ENCODE assay signal across 1 mouse cellular context in genomic region chr8:84687003-84687704, GRCm38 (mm10).
TF ChIP-seq lines count a peak whose summit lies in the region.

No protein-coding gene starts in this region.

TF ChIP-seq in CH12.LX, 34 proteins besides CTCF, POLR2A, EP300 and RAD21:
- TF ChIP-seq JUND (conservative IDR thresholded peaks at IDR 0.05; ENCODE audit: low read depth, low read length) (no peak), PAX5 (IDR thresholded peaks at IDR 0.05; ENCODE audit: low read length) (no peak), ZMIZ1 (IDR thresholded peaks at IDR 0.05; ENCODE audit: low read depth, low read length) (no peak), MEF2A (IDR thresholded peaks at IDR 0.05; ENCODE audit: borderline replicate concordance, low read depth, low read length) (no peak), SIN3A (IDR thresholded peaks at IDR 0.05; ENCODE audit: low read length) (peak; percentile 53; the same call in 1 of the 2 replicates)
